23 mouse cellular contexts compared by ENCODE assay signal in genomic region chr9:117404621-117405020, GRCm38 (mm10).
DNase-seq lines count a peak whose midpoint lies in the region; ATAC-seq and TF ChIP-seq lines count a peak whose summit lies in the region.
"Had no signal": no experiment of that assay in that cellular context is flagged by ENCODE, and none has a peak within 500 bp of the region (broad histone marks: within the 10 kb centered on the region; RNA-seq: fewer than 3 reads in every experiment).

No protein-coding gene starts in this region.

- H3K36me3 ChIP-seq in liver, embryonic 12.5 days, result no peaks in the 10 kb centered on the region
- H3K36me3 ChIP-seq in liver, postnatal 0 days (replicated peaks; ENCODE audit: insufficient read depth, low read length), result no peaks in the 10 kb centered on the region
- no peaks in the 10 kb centered on the region for H3K36me3 ChIP-seq in liver, embryonic 14.5 days (replicated peaks; ENCODE audit: control insufficient read depth, insufficient read depth, low read depth)
- H3K36me3 ChIP-seq in liver, embryonic 11.5 days (ENCODE audit: control insufficient read depth, insufficient read depth, low read length), result no peaks in the 10 kb centered on the region
- H3K36me3 ChIP-seq in hindbrain, embryonic 13.5 days, result no peaks in the 10 kb centered on the region
- H3K36me3 ChIP-seq: embryonic facial prominence, embryonic 10.5 days; embryonic facial prominence, embryonic 12.5 days; forebrain, embryonic 15.5 days; G1E had no signal

- H3K4me1 ChIP-seq in liver, embryonic 12.5 days, result peaks cover 15% of the 10 kb centered on the region; the same call in 1 of the 2 replicates
- H3K4me1 ChIP-seq in liver, postnatal 0 days (ENCODE audit: insufficient read depth), result no peaks in the 10 kb centered on the region
- peaks cover 0 to 13% of the 10 kb centered on the region in 2 experiments; a peak in 2 of 4 replicates for H3K4me1 ChIP-seq in liver, embryonic 14.5 days (replicated peaks; ENCODE audit: control insufficient read depth in 2 of 2, insufficient read depth in 2 of 2, low read length in 1 of 2)
- H3K4me1 ChIP-seq in liver, embryonic 11.5 days (replicated peaks; ENCODE audit: control insufficient read depth, insufficient read depth, low read length), result peaks cover 7% of the 10 kb centered on the region
- no peaks in the 10 kb centered on the region for H3K4me1 ChIP-seq in hindbrain, embryonic 13.5 days (replicated peaks)
- H3K4me1 ChIP-seq: forebrain, embryonic 13.5 days; forebrain, embryonic 15.5 days had no signal

- H3K27ac ChIP-seq in liver, embryonic 12.5 days, result no peak overlapping the region
- H3K27ac ChIP-seq in liver, postnatal 0 days (ENCODE audit: low read depth), result no peak overlapping the region
- H3K27ac ChIP-seq in liver, embryonic 14.5 days, result no peak overlapping the region
- H3K27ac ChIP-seq in liver, embryonic 11.5 days (ENCODE audit: low read depth, low read length), result no peak overlapping the region
- H3K27ac ChIP-seq in hindbrain, embryonic 13.5 days, result no peak overlapping the region
- H3K27ac ChIP-seq: embryonic facial prominence, embryonic 10.5 days; embryonic facial prominence, embryonic 12.5 days; forebrain, embryonic 13.5 days; forebrain, embryonic 15.5 days had no signal

- no peak for TF ChIP-seq CTCF in liver, postnatal 0 days (IDR thresholded peaks at IDR 0.05; ENCODE audit: low read depth)
- TF ChIP-seq CTCF in liver, embryonic 14.5 days (IDR thresholded peaks at IDR 0.05; ENCODE audit: low read depth), result no peak

- no peaks in the 10 kb centered on the region for H3K27me3 ChIP-seq in liver, embryonic 12.5 days (replicated peaks)
- no peaks in the 10 kb centered on the region for H3K27me3 ChIP-seq in liver, postnatal 0 days (ENCODE audit: insufficient read depth, low read length)
- no peaks in the 10 kb centered on the region for H3K27me3 ChIP-seq in liver, embryonic 14.5 days (ENCODE audit: control insufficient read depth, insufficient read depth, low read length)
- no peaks in the 10 kb centered on the region for H3K27me3 ChIP-seq in liver, embryonic 11.5 days (replicated peaks; ENCODE audit: control insufficient read depth, insufficient read depth, low read length)
- no peaks in the 10 kb centered on the region for H3K27me3 ChIP-seq in hindbrain, embryonic 13.5 days
- H3K27me3 ChIP-seq: CH12.LX; embryonic facial prominence, embryonic 12.5 days; forebrain, embryonic 13.5 days; forebrain, embryonic 15.5 days; Patski had no signal

- H3K9ac ChIP-seq in liver, embryonic 12.5 days, result no peak overlapping the region
- H3K9ac ChIP-seq in liver, postnatal 0 days (replicated peaks), result no peak overlapping the region
- no peak overlapping the region for H3K9ac ChIP-seq in liver, embryonic 14.5 days (replicated peaks)
- H3K9ac ChIP-seq in liver, embryonic 11.5 days (ENCODE audit: low read depth, low read length), result no peak overlapping the region
- no peak overlapping the region for H3K9ac ChIP-seq in hindbrain, embryonic 13.5 days
- H3K9ac ChIP-seq: embryonic facial prominence, embryonic 12.5 days; forebrain, embryonic 13.5 days; forebrain, embryonic 15.5 days had no signal

- H3K4me3 ChIP-seq in liver, embryonic 12.5 days, result no peak overlapping the region
- H3K4me3 ChIP-seq in liver, postnatal 0 days (ENCODE audit: low read depth, low read length), result no peak overlapping the region
- H3K4me3 ChIP-seq in liver, embryonic 14.5 days (ENCODE audit: insufficient read depth in 1 of 2, low read depth in 2 of 2, low read length in 2 of 2), result no peak overlapping the region
- H3K4me3 ChIP-seq in liver, embryonic 11.5 days (ENCODE audit: low read depth, low read length), result no peak overlapping the region
- no peak overlapping the region for H3K4me3 ChIP-seq in hindbrain, embryonic 13.5 days
- H3K4me3 ChIP-seq: embryonic facial prominence, embryonic 10.5 days; embryonic facial prominence, embryonic 12.5 days; forebrain, embryonic 13.5 days; forebrain, embryonic 15.5 days had no signal

- no peak for TF ChIP-seq EP300 in liver, postnatal 0 days (IDR thresholded peaks at IDR 0.05; ENCODE audit: low read depth)
- no peak for TF ChIP-seq EP300 in liver, embryonic 14.5 days (IDR thresholded peaks at IDR 0.05; ENCODE audit: low read depth)

- peak; percentile 46; the same call in 1 of the 2 replicates for ATAC-seq in liver, embryonic 12.5 days
- no peak for ATAC-seq in liver, postnatal 0 days
- peak; percentile 35; the same call in 1 of the 2 replicates for ATAC-seq in liver, embryonic 14.5 days (ENCODE audit: insufficient read depth)
- ATAC-seq in liver, embryonic 11.5 days (replicated peaks; ENCODE audit: low FRiP score), result no peak
- no peak for ATAC-seq in hindbrain, embryonic 13.5 days (ENCODE audit: low FRiP score)
- ATAC-seq: activated CD4-positive, CD25-positive, alpha-beta regulatory T cell, adult 4 months; CD4-positive, CD25-positive, alpha-beta regulatory T cell, adult 4 months; forebrain, embryonic 13.5 days; forebrain, embryonic 15.5 days; Patski had no signal

- no peak overlapping the region for H3K4me2 ChIP-seq in liver, embryonic 12.5 days
- H3K4me2 ChIP-seq in liver, postnatal 0 days (ENCODE audit: low read depth, low read length), result no peak overlapping the region
- no peak overlapping the region for H3K4me2 ChIP-seq in liver, embryonic 14.5 days (ENCODE audit: low read depth)
- H3K4me2 ChIP-seq in liver, embryonic 11.5 days, result no peak overlapping the region
- H3K4me2 ChIP-seq in hindbrain, embryonic 13.5 days, result no peak overlapping the region
- H3K4me2 ChIP-seq: embryonic facial prominence, embryonic 12.5 days; forebrain, embryonic 13.5 days; forebrain, embryonic 15.5 days had no signal

- H3K9me3 ChIP-seq in liver, embryonic 12.5 days (replicated peaks), result no peaks in the 10 kb centered on the region
- no peaks in the 10 kb centered on the region for H3K9me3 ChIP-seq in liver, postnatal 0 days (ENCODE audit: low read length)
- H3K9me3 ChIP-seq in liver, embryonic 14.5 days (ENCODE audit: control insufficient read depth, low read length), result no peaks in the 10 kb centered on the region
- no peaks in the 10 kb centered on the region for H3K9me3 ChIP-seq in liver, embryonic 11.5 days (ENCODE audit: control insufficient read depth, low read length)
- no peaks in the 10 kb centered on the region for H3K9me3 ChIP-seq in hindbrain, embryonic 13.5 days
- H3K9me3 ChIP-seq: embryonic facial prominence, embryonic 10.5 days; embryonic facial prominence, embryonic 12.5 days; forebrain, embryonic 13.5 days; forebrain, embryonic 15.5 days had no signal

- no peak for DNase-seq in liver, postnatal 0 days
- no peak for DNase-seq in liver, embryonic 14.5 days (ENCODE audit: low read depth in 3 of 3, low spot score in 3 of 3)
- DNase-seq in liver, embryonic 11.5 days (ENCODE audit: low spot score), result no peak
- DNase-seq: adrenal gland, adult 8-10 months; adrenal gland, postnatal 14 days; adrenal gland, postnatal 36 days; B cell, adult 2 months; cerebellum, adult 11-12 months; cerebellum, adult 2 months; cerebellum, adult 9-10 months; cerebellum, postnatal 10 days; cerebellum, postnatal 25 days had no signal

- 34% methylated on average over 4 of the region's 4 CpGs for WGBS in liver, embryonic 12.5 days (ENCODE audit: insufficient replicate concordance)
- WGBS in liver, postnatal 0 days (ENCODE audit: insufficient replicate concordance), result 61% methylated on average over 4 of the region's 4 CpGs
- 29% methylated on average over 4 of the region's 4 CpGs for WGBS in liver, embryonic 14.5 days (ENCODE audit: insufficient replicate concordance)
- 55% methylated on average over 4 of the region's 4 CpGs for WGBS in liver, embryonic 11.5 days
- 80% methylated on average over 4 of the region's 4 CpGs for WGBS in hindbrain, embryonic 13.5 days

Comparison
In these comparisons a context has a peak if more than half of its experiments do, and no peak if none do; other contexts are left out.
1. ATAC-seq: peak in liver, embryonic 12.5 days (single experiment) and liver, embryonic 14.5 days (single experiment); none in liver, postnatal 0 days (single experiment), liver, embryonic 11.5 days (single experiment) and hindbrain, embryonic 13.5 days (single experiment).